Mouse (Mus musculus): ENCODE measurements around the gene Afmid.

Gene Afmid

GRCm38 (mm10) chr11:117825333-117826101 lies at the start of gene Afmid, which contains the start of gene Tk1:
Gene Afmid (plus strand): TSS chr11:117825924.
Gene Tk1 (minus strand): TSS chr11:117826092.
- in situ Hi-C loops (cut with MboI, MseI) = no loop called here

- in situ Hi-C loops (cut with MboI, MseI) = loop anchor here (25.0 kb wide), 1 partner anchor 1364 kb away; the partner anchor contains the start of gene Rnf157
These were observed 49.5 kb upstream of the Afmid start for GRCm38 (mm10) chr11:117776085-117776792.

- in situ Hi-C loops (cut with MboI, MseI) = loop anchor here (25.0 kb wide), 1 partner anchor 1365 kb away; the partner anchor contains the start of gene Rnf157
These were observed 48.6 kb upstream of the Afmid start for GRCm38 (mm10) chr11:117777111-117777510.

- in situ Hi-C loops (cut with MboI, MseI) = loop anchor here (25.0 kb wide), 1 partner anchor 1366 kb away; the partner anchor contains the start of gene Rnf157
These were observed 47.7 kb upstream of the Afmid start for GRCm38 (mm10) chr11:117778031-117778430.

GRCm38 (mm10) chr11:117778851-117779433 lies 46.8 kb upstream of the Afmid start:
- in situ Hi-C loops (cut with MboI, MseI) = loop anchor here (25.0 kb wide), 1 partner anchor 1367 kb away; the partner anchor contains the start of gene Rnf157

- in situ Hi-C loops (cut with MboI, MseI) = loop anchor here (25.0 kb wide), 1 partner anchor 1367 kb away; the partner anchor contains the start of gene Rnf157
These were observed 46.1 kb upstream of the Afmid start for GRCm38 (mm10) chr11:117779434-117780198.

GRCm38 (mm10) chr11:117780199-117780515 lies 45.6 kb upstream of the Afmid start:
- in situ Hi-C loops (cut with MboI, MseI) = loop anchor here (25.0 kb wide), 1 partner anchor 1368 kb away; the partner anchor contains the start of gene Rnf157

- in situ Hi-C loops (cut with MboI, MseI) = loop anchor here (25.0 kb wide), 1 partner anchor 1368 kb away; the partner anchor contains the start of gene Rnf157
These were observed 45.1 kb upstream of the Afmid start for GRCm38 (mm10) chr11:117780582-117781111.

- in situ Hi-C loops (cut with MboI, MseI) = loop anchor here (25.0 kb wide), 1 partner anchor 1369 kb away; the partner anchor contains the start of gene Rnf157
These were observed 44.4 kb upstream of the Afmid start for GRCm38 (mm10) chr11:117781199-117781821.

- in situ Hi-C loops (cut with MboI, MseI) = loop anchor here (25.0 kb wide), 1 partner anchor 1370 kb away; the partner anchor contains the start of gene Rnf157
These were observed 43.6 kb upstream of the Afmid start, which contains the start of the genes Tmc8 and Tmc6 for GRCm38 (mm10) chr11:117781993-117782704. Gene Tmc8 (plus strand): TSS chr11:117782076. Gene Tmc6 (minus strand): TSS chr11:117782198.

GRCm38 (mm10) chr11:117782705-117783034 lies 43.1 kb upstream of the Afmid start:
- in situ Hi-C loops (cut with MboI, MseI) = loop anchor here (25.0 kb wide), 1 partner anchor 1370 kb away; the partner anchor contains the start of gene Rnf157

GRCm38 (mm10) chr11:117783089-117783488 lies 42.6 kb upstream of the Afmid start:
- in situ Hi-C loops (cut with MboI, MseI) = loop anchor here (25.0 kb wide), 1 partner anchor 1371 kb away; the partner anchor contains the start of gene Rnf157

- in situ Hi-C loops (cut with MboI, MseI) = loop anchor here (25.0 kb wide), 1 partner anchor 1371 kb away; the partner anchor contains the start of gene Rnf157
These were observed 41.9 kb upstream of the Afmid start for GRCm38 (mm10) chr11:117783683-117784309.

- in situ Hi-C loops (cut with MboI, MseI) = loop anchor here (25.0 kb wide), 1 partner anchor 1374 kb away; the partner anchor contains the start of gene Rnf157
These were observed 39.4 kb upstream of the Afmid start for GRCm38 (mm10) chr11:117786294-117786693.

- in situ Hi-C loops (cut with MboI, MseI) = loop anchor here (25.0 kb wide), 1 partner anchor 1376 kb away; the partner anchor contains the start of gene Rnf157
These were observed 37.2 kb upstream of the Afmid start for GRCm38 (mm10) chr11:117788481-117788880.

- in situ Hi-C loops (cut with MboI, MseI) = loop anchor here (25.0 kb wide), 1 partner anchor 1378 kb away; the partner anchor contains the start of gene Rnf157
These were observed 35.4 kb upstream of the Afmid start for GRCm38 (mm10) chr11:117790286-117790685.

- in situ Hi-C loops (cut with MboI, MseI) = loop anchor here (25.0 kb wide), 1 partner anchor 1379 kb away; the partner anchor contains the start of gene Rnf157
These were observed 34.9 kb upstream of the Afmid start for GRCm38 (mm10) chr11:117790703-117791440.

- in situ Hi-C loops (cut with MboI, MseI) = loop anchor here (25.0 kb wide), 1 partner anchor 1379 kb away; the partner anchor contains the start of gene Rnf157
These were observed 34.3 kb upstream of the Afmid start for GRCm38 (mm10) chr11:117791441-117791761.

All from regulatory T cell (primary cell).